ENCODE assay signal across 9 mouse cellular contexts in genomic region chr11:33680151-33680550, GRCm38 (mm10).
DNase-seq lines count a peak whose midpoint lies in the region; ATAC-seq and TF ChIP-seq lines count a peak whose summit lies in the region.
"Had no signal": no experiment of that assay in that cellular context is flagged by ENCODE, and none has a peak within 500 bp of the region (broad histone marks: within the 10 kb centered on the region; RNA-seq: fewer than 3 reads in every experiment).

No protein-coding gene starts in this region.

- no peak overlapping the region for H3K4me3 ChIP-seq in lung, embryonic 14.5 days (ENCODE audit: low read depth, low read length)
- no peak overlapping the region for H3K4me3 ChIP-seq in heart, embryonic 16.5 days (ENCODE audit: low read length)
- H3K4me3 ChIP-seq: erythroblast, embryonic 14.5 days had no signal

- H3K4me1 ChIP-seq in lung, embryonic 14.5 days (ENCODE audit: insufficient read depth), result no peaks in the 10 kb centered on the region
- no peaks in the 10 kb centered on the region for H3K4me1 ChIP-seq in heart, embryonic 16.5 days (ENCODE audit: control insufficient read depth, insufficient read depth, low read length)

- H3K4me2 ChIP-seq in lung, embryonic 14.5 days, result no peak overlapping the region
- peak overlapping the region; percentile 43; the same call in 1 of the 2 replicates for H3K4me2 ChIP-seq in heart, embryonic 16.5 days (ENCODE audit: low read depth, low read length)

- DNase-seq in lung, embryonic 14.5 days, result peak; percentile 87
- DNase-seq in lung, postnatal 25 days (ENCODE audit: low spot score), result no peak
- peak; percentile 44 for DNase-seq in c-Kit-positive CD71-negative TER-119-negative erythroid progenitor cells, embryonic 14.5 days (ENCODE audit: low read depth)
- DNase-seq in kidney, postnatal 4 days, result peak; percentile 83 to 85
- DNase-seq in neural tube, embryonic 10.5 days (ENCODE audit: extremely low spot score, low spot score), result peak; percentile 71

- 2% methylated on average over 15 of the region's 15 CpGs for WGBS in lung, embryonic 14.5 days
- WGBS in heart, embryonic 16.5 days, result 2% methylated on average over 15 of the region's 15 CpGs

- TF ChIP-seq CTCF in lung, embryonic 14.5 days (IDR thresholded peaks at IDR 0.05; ENCODE audit: low read depth), result no peak

- no peak for ATAC-seq in lung, embryonic 14.5 days (ENCODE audit: insufficient read depth)
- ATAC-seq in heart, embryonic 16.5 days (replicated peaks; ENCODE audit: extremely low read depth, insufficient read depth, low FRiP score), result no peak
- ATAC-seq in frontal cortex, adult (ENCODE audit: low TSS enrichment), result no peak
- ATAC-seq in megakaryocyte, adult 5-6 weeks (ENCODE audit: poor library complexity, severe bottlenecking), result no peak

- H3K27ac ChIP-seq in lung, embryonic 14.5 days (ENCODE audit: low read depth), result no peak overlapping the region
- H3K27ac ChIP-seq in heart, embryonic 16.5 days (ENCODE audit: low read length), result no peak overlapping the region

- H3K27me3 ChIP-seq in lung, embryonic 14.5 days (ENCODE audit: insufficient read depth, low read length), result no peaks in the 10 kb centered on the region
- H3K27me3 ChIP-seq in heart, embryonic 16.5 days (ENCODE audit: control insufficient read depth, insufficient read depth, low read length), result peaks cover 5% of the 10 kb centered on the region

- no peaks in the 10 kb centered on the region for H3K9me3 ChIP-seq in lung, embryonic 14.5 days (ENCODE audit: low read depth, low read length)
- no peaks in the 10 kb centered on the region for H3K9me3 ChIP-seq in heart, embryonic 16.5 days (replicated peaks; ENCODE audit: control insufficient read depth, low read length)

- no peak overlapping the region for H3K9ac ChIP-seq in lung, embryonic 14.5 days
- H3K9ac ChIP-seq in heart, embryonic 16.5 days (ENCODE audit: low read length), result no peak overlapping the region

- H3K36me3 ChIP-seq in lung, embryonic 14.5 days (ENCODE audit: insufficient read depth), result no peaks in the 10 kb centered on the region
- H3K36me3 ChIP-seq in heart, embryonic 16.5 days (ENCODE audit: control insufficient read depth, insufficient read depth), result no peaks in the 10 kb centered on the region
